Mouse (Mus musculus) adrenal gland, adult 2 months (tissue): Measurements from ENCODE around the gene Gm44790. TPM values are rescaled to one million over a fixed set of nuclear protein-coding genes. Genes with fewer than 3 reads are reported as not detected.
A peak's percentile ranks its signal among the peaks of the same experiment; 100 is the strongest.
"Not testable (repeated sequence)": the region's sequence is repeated elsewhere in the genome, so short reads cannot be mapped to it uniquely, and the experiment has no call there.

Experiments
- DNase-seq: peaks from one replicate; pipeline ENCODE4 v3.0.0; 2021
- polyA plus RNA-seq: library from polyadenylated mRNA; depleted of rRNA; stranded (reverse); fragments of >200 nt; gene quantifications from 2 replicates; pipeline ENCODE4 v1.2.3, GENCODE M21; 2012; rRNA removed
- total RNA-seq, 2 experiments: library from RNA; stranded (reverse); gene quantifications; 2 replicates each; pipeline ENCODE4 v1.2.3; 2021

Gm44790 gene
- total and polyA plus RNA-seq, 3 experiments: 3.2 to 8.7 TPM; not detected in 1

DNA sequence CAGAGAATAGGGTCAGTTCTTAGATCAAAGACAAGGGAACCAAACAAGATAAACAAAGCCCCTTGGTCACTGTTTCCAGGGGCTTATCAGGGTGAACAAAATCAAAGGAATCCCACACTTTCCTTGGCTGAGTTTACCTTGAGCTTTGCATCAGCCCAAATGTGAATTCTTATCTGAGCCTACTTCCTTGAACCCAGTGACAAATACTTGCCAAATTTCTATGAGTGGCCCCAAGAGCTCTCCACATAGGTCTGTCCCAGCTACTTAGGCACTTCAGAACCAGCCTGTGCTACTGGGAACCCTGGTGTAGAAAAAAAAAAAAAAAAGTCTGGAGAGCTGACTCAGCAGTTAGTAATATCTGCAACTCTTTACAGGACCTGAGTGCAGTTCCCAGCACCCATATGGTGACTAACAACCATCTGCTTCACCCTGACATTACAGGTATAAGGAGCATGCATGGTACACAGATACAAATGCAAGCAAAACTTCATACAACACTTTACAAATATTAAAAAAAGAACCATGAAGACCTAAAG lies 48.3 kb downstream of the Gm44790 start:
- no peak for DNase-seq

DNA sequence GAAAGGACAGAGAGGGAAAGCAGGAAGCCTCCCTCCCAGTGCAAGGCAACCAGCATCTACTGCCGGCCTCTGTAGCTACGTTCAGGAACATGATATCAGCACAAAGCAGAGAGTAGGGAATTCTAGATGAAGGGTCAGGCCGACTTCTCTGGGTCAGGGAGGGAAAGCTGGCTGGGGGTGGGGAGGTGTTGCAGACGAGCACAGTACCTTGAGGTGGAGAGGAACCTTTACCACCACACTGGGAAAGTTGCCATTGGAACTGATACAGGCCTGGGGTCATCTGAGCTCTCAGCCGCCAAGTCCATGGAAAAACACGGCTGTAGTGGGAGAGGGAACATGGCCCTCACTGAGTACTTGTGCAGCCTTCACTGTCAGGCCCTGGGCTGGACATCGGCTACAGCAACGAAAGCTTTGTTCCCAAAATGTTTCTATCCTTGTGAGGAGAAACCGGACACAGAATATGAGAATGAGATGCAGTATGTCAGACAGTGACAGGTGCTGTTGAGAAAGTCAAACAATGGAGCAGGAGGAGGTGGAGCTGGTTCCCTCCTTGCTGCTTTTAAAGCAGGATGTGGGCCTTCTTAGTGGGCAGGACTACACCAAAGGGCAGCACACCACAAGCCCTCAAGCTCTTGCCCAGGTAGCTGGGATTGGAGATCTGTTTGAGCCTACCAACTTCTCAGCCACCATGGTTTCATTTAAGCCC lies 49.2 kb downstream of the Gm44790 start:
- DNase-seq: no peak

- no peak for DNase-seq
These were observed 50.5 kb downstream of the Gm44790 start for GRCm38 (mm10) chr6:86476931-86477330.

GRCm38 (mm10) chr6:86479311-86479710 lies 52.9 kb downstream of the Gm44790 start:
- DNase-seq: peak; percentile 67

DNA sequence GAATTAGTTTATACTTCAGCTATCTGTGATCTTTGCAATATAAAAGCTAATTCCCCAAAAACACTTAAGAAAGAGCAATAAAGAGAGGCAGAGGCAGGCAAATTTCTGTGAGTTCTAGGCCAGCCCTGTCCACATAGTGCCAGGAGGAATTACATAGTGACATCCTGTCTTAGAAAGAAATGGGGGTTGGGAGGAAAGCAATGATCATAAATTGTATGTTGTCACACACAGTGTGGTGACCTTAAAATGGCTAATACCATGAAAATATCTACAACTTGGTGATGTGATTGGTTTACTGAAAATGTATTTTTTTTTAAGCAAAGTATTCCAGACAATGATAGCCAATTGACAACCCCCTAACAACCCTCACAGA lies 53.3 kb downstream of the Gm44790 start:
- DNase-seq: no peak

- DNase-seq: peak; percentile 75
These were observed 53.9 kb downstream of the Gm44790 start for GRCm38 (mm10) chr6:86480189-86480831.

DNA sequence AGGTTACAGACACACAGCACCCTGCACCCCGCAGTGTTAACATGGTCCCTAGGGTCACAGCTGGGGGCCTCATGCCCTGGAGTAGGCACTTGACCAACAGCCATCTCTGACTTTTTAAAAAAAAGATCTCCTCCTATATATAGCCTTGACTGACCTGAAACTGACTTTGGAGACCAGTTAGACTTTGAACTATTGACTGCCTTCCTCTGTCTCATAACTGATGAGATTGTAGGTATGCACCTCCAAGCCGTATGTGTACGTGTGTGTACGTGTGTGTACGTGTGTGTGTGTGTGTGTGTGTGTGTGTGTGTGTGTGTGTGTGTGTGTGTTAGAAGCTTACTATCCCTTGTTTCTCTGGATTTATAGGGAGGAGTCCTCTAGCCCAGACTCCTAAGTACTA lies 55.4 kb downstream of the Gm44790 start:
- no peak for DNase-seq

- no peak for DNase-seq
These were observed 59.6 kb downstream of the Gm44790 start for GRCm38 (mm10) chr6:86485943-86486640.

DNA sequence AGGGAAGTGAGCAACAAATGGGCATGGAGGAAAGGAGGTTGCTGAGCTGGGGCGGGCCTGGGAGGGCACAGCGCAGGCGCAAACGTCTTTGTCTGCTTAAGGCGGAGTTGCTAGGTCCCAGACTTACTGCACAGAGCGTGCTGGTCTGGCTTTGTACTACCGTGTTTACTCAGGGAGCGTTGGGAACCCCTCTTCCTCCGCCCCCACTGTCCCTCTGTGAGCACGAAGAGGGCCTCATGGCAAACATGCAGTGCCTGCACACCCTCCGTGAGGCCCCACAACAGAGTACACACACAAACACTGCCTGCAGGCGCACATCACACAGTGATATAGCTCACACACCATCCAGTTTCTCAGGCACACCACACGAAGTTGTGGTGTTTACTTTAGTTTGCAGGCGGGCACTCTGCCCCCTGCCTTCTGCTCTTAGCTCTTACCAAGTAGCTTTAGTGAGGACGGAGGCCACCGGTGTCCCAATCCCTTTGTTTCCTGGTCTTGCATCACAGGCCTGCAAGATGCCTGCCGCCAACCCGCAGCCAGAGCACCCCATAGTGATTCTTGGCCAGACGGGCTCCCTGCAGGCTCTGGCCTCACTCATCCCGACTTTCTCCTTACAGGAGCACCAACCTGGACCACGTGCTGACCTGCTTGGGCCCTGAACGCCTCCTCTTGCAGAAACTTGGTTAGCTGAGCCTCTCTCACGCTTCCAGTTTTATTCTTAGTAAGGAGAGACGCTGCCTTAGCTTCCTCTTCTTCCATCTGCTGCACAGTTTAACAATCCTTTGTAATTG lies 61.1 kb downstream of the Gm44790 start:
- peak; percentile 91 for DNase-seq

DNA sequence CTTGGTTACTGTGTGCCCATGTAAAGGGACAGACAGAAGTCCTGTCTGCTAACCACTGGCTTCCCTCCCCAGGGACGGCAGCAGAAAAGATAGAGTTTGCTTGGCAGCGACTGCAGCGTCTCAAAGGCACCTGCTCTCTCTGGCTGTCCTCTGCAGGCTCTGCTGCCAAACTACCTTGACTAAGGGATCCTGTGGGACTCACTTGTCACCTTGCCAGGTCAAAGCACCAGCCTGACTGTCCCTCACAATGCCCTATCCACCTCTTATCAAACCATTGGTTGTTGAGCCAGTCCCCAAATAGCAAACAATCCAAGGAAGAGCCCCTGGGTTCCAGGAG lies 61.7 kb downstream of the Gm44790 start:
- DNase-seq: no peak

GRCm38 (mm10) chr6:86489945-86490344 lies 63.5 kb downstream of the Gm44790 start:
- DNase-seq: no peak

DNA sequence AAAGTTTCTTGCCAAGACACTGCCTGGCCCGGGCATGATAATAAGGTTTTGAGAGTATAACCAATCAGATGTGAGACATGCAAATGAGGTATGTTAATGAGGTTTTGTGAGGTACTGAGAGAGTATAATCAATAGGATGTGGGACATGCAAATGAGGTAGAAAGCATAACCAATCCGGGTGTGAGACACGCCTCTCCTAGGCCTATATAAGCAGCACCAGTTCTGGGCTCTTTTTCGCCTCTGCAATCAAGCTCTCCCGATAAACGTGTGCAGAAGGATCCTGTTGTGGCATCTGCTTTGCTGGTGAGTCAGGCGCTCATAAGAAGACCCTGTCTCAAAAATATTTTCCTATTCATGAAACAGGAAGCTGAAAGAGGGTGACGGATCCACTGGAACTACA lies 64.0 kb downstream of the Gm44790 start:
- DNase-seq: not testable (repeated sequence)

- no peak for DNase-seq
These were observed 67.2 kb downstream of the Gm44790 start for GRCm38 (mm10) chr6:86493469-86494263.

DNA sequence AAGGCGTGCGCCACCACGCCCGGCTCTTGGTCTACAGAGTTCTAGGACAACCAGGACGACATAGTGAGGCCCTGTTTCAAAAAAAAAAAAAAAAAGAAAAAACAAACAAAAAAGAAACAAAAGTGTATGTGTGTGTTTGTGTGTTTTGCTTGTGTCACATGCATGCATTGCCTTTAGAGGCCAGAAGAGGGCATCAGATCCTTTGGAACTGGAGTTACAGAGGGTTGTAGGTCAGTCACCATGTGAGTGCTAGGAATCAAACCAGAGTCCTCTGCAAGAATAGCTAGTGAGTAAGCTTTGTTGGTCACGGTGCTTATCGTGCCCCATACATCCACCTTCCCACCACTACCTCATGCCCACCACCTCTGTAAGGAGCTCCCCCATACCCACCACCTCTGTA lies 68.3 kb downstream of the Gm44790 start:
- no peak for DNase-seq

Other genes with a start within 250 kb of the Gm44790 start
- 10 to 100 TPM; 15.0 to 18.2 TPM for gene Tgfa, start 231.4 kb upstream of the Gm44790 start, total RNA-seq
- 33.2 and 49.0 TPM in 2 replicates for gene Tgfa, start 231.4 kb upstream of the Gm44790 start, polyA plus RNA-seq
- 10 to 100 TPM; 62.6 to 73.7 TPM for gene Fam136a, start 61.0 kb upstream of the Gm44790 start, total RNA-seq
- 43.9 and 48.7 TPM in 2 replicates for gene Fam136a, start 61.0 kb upstream of the Gm44790 start, polyA plus RNA-seq
- gene Snrpg, start 55.4 kb upstream of the Gm44790 start, total RNA-seq: 100 to 1,000 TPM; 197 to 420 TPM
- 38.8 and 52.2 TPM in 2 replicates for gene Snrpg, start 55.4 kb upstream of the Gm44790 start, polyA plus RNA-seq
- gene Pcyox1, start 29.5 kb upstream of the Gm44790 start, total RNA-seq: 100 to 1,000 TPM; 178 to 206 TPM
- gene Pcyox1, start 29.5 kb upstream of the Gm44790 start, polyA plus RNA-seq: 54.8 and 96.2 TPM in 2 replicates
- gene Tia1, start 22.4 kb upstream of the Gm44790 start, total RNA-seq: 10 to 100 TPM; 42.7 to 44.0 TPM
- 12.7 and 14.2 TPM in 2 replicates for gene Tia1, start 22.4 kb upstream of the Gm44790 start, polyA plus RNA-seq
- 10 to 100 TPM; 18.4 to 22.3 TPM for gene C87436, start 11.7 kb downstream of the Gm44790 start, total RNA-seq
- 7.3 and 8.7 TPM in 2 replicates for gene C87436, start 11.7 kb downstream of the Gm44790 start, polyA plus RNA-seq
- gene Pcbp1, start 99.7 kb downstream of the Gm44790 start, total RNA-seq: 100 to 1,000 TPM; 320 to 331 TPM
- 379 and 483 TPM in 2 replicates for gene Pcbp1, start 99.7 kb downstream of the Gm44790 start, polyA plus RNA-seq
- gene Asprv1, start 201.5 kb downstream of the Gm44790 start, total RNA-seq: not detected
- 0.06 and 0.10 TPM in 2 replicates for gene Asprv1, start 201.5 kb downstream of the Gm44790 start, polyA plus RNA-seq
- 1 to 10 TPM; 8.0 to 8.9 TPM for gene Mxd1, start 242.5 kb downstream of the Gm44790 start, total RNA-seq
- 5.3 and 6.9 TPM in 2 replicates for gene Mxd1, start 242.5 kb downstream of the Gm44790 start, polyA plus RNA-seq